Mouse (Mus musculus): ENCODE measurements around the gene Itpr2.

- TF ChIP-seq CTCF (IDR thresholded peaks at IDR 0.05; ENCODE audit: extremely low read depth, insufficient read depth, insufficient read length, insufficient replicate concordance): no peak
- TF ChIP-seq POLR2A (IDR thresholded peaks at IDR 0.05; ENCODE audit: low read depth, low read length): no peak
Measured at GRCm38 (mm10) chr6:146436916-146437496, 65.0 kb downstream of the Itpr2 start.
